13 mouse cellular contexts compared by ENCODE assay signal in genomic region chr13:98028711-98029250, GRCm38 (mm10).
DNase-seq lines count a peak whose midpoint lies in the region; ATAC-seq and TF ChIP-seq lines count a peak whose summit lies in the region.
"Had no signal": no experiment of that assay in that cellular context is flagged by ENCODE, and none has a peak within 500 bp of the region (broad histone marks: within the 10 kb centered on the region; RNA-seq: fewer than 3 reads in every experiment).

No protein-coding gene starts in this region.

- H3K4me2 ChIP-seq in lung, postnatal 0 days (replicated peaks; ENCODE audit: low read depth, low read length) = no peak overlapping the region
- no peak overlapping the region for H3K4me2 ChIP-seq in hindbrain, embryonic 15.5 days
- H3K4me2 ChIP-seq: embryonic facial prominence, embryonic 15.5 days; kidney, embryonic 15.5 days had no signal

- no peak for ATAC-seq in lung, postnatal 0 days
- ATAC-seq in hindbrain, embryonic 15.5 days (ENCODE audit: low FRiP score, low read depth) = peak; percentile 49; the same call in 1 of the 2 replicates

- no peak overlapping the region for H3K9ac ChIP-seq in lung, postnatal 0 days (replicated peaks; ENCODE audit: low read depth)
- no peak overlapping the region for H3K9ac ChIP-seq in hindbrain, embryonic 15.5 days
- H3K9ac ChIP-seq: embryonic facial prominence, embryonic 15.5 days; kidney, embryonic 15.5 days had no signal

- no peak overlapping the region for H3K4me3 ChIP-seq in lung, postnatal 0 days (ENCODE audit: low read depth, low read length)
- H3K4me3 ChIP-seq in hindbrain, embryonic 15.5 days = no peak overlapping the region
- no peak overlapping the region for H3K4me3 ChIP-seq in layer of hippocampus, adult 2 months
- H3K4me3 ChIP-seq: embryonic facial prominence, embryonic 15.5 days; heart, embryonic 10.5 days; kidney, embryonic 15.5 days had no signal

- TF ChIP-seq EP300 in lung, postnatal 0 days (IDR thresholded peaks at IDR 0.05) = no peak

- H3K36me3 ChIP-seq in lung, postnatal 0 days (ENCODE audit: insufficient read depth, low read length) = no peaks in the 10 kb centered on the region
- no peaks in the 10 kb centered on the region for H3K36me3 ChIP-seq in hindbrain, embryonic 15.5 days
- H3K36me3 ChIP-seq: embryonic facial prominence, embryonic 15.5 days; heart, embryonic 10.5 days; kidney, embryonic 15.5 days had no signal

- WGBS in lung, postnatal 0 days = 34% methylated on average over 6 of the region's 6 CpGs
- WGBS in hindbrain, embryonic 15.5 days = 22% methylated on average over 6 of the region's 6 CpGs

- H3K9me3 ChIP-seq in lung, postnatal 0 days (ENCODE audit: low read length) = no peaks in the 10 kb centered on the region
- H3K9me3 ChIP-seq in hindbrain, embryonic 15.5 days = no peaks in the 10 kb centered on the region
- H3K9me3 ChIP-seq: embryonic facial prominence, embryonic 15.5 days; heart, embryonic 10.5 days; kidney, embryonic 15.5 days had no signal

- no peaks in the 10 kb centered on the region for H3K27me3 ChIP-seq in lung, postnatal 0 days (replicated peaks; ENCODE audit: insufficient read depth, low read length)
- no peaks in the 10 kb centered on the region for H3K27me3 ChIP-seq in hindbrain, embryonic 15.5 days
- H3K27me3 ChIP-seq: embryonic facial prominence, embryonic 15.5 days; kidney, embryonic 15.5 days had no signal

- H3K4me1 ChIP-seq in lung, postnatal 0 days (ENCODE audit: insufficient read depth, low read depth, low read length) = no peaks in the 10 kb centered on the region; the same call in 1 of the 2 replicates
- peaks cover 21% of the 10 kb centered on the region for H3K4me1 ChIP-seq in hindbrain, embryonic 15.5 days (replicated peaks)

- peak overlapping the region; percentile 71; the same call in 1 of the 2 replicates for H3K27ac ChIP-seq in lung, postnatal 0 days (ENCODE audit: low read length)
- H3K27ac ChIP-seq in hindbrain, embryonic 15.5 days (replicated peaks) = no peak overlapping the region
- H3K27ac ChIP-seq in layer of hippocampus, adult 2 months = no peak overlapping the region
- H3K27ac ChIP-seq: heart, embryonic 10.5 days; kidney, embryonic 15.5 days had no signal

- peak; percentile 43 for DNase-seq in embryo, embryonic 10 days (ENCODE audit: low spot score)
- DNase-seq in embryo, embryonic 9.5 days (ENCODE audit: extremely low spot score) = no peak
- no peak for DNase-seq in lung, postnatal 0 days (ENCODE audit: low spot score)
- no peak for DNase-seq in lung, adult 18-20 months
- DNase-seq in retina, embryonic 14.5 days (ENCODE audit: low spot score) = peak; percentile 42
- DNase-seq in kidney, adult 9 months = no peak
- no peak for DNase-seq in layer of hippocampus, adult 2 months (ENCODE audit: low spot score in 2 of 2)
- DNase-seq: cerebellum, adult 8-10 months; right cerebral cortex, adult 18-20 months had no signal

- no peak for TF ChIP-seq CTCF in lung, postnatal 0 days (IDR thresholded peaks at IDR 0.05)
- TF ChIP-seq CTCF in layer of hippocampus, adult 2 months (conservative IDR thresholded peaks at IDR 0.05) = no peak

Comparison
In these comparisons a context has a peak if more than half of its experiments do, and no peak if none do; other contexts are left out.
1. DNase-seq: peak in embryo, embryonic 10 days (single experiment) and retina, embryonic 14.5 days (single experiment); none in embryo, embryonic 9.5 days (single experiment), lung, postnatal 0 days (single experiment), lung, adult 18-20 months (0 of 2), kidney, adult 9 months (single experiment) and layer of hippocampus, adult 2 months (0 of 2).